Mouse (Mus musculus) heart, embryonic 16.5 days (tissue): ENCODE measurements around the gene Plxnb3. TPM values are rescaled to one million over a fixed set of nuclear protein-coding genes. Genes with fewer than 3 reads are reported as not detected.
A peak's percentile ranks its signal among the peaks of the same experiment; 100 is the strongest.

ENCODE experiments used
- ATAC-seq: fragments of 200-750 bp; cut with Nextera tagmentation; replicated peaks from 2 replicates; pipeline ENCODE4 v1.8.0; 2017; ENCODE audit warnings: moderate number of reproducible peaks; ENCODE audit not compliant: insufficient read depth, low FRiP score; ENCODE audit errors: extremely low read depth
- H3K27ac ChIP-seq: fragments of 300-500 bp; sonication (generic); 2 replicates; pipeline ENCODE4 v1.5.1; 2014; ENCODE audit warnings: mild to moderate bottlenecking, low read length, control low read depth, moderate library complexity
- H3K27me3 ChIP-seq: fragments of 300-500 bp; sonication (generic); 2 replicates; pipeline ENCODE4 v1.6.1; 2014; ENCODE audit warnings: low read length, mixed read lengths; ENCODE audit not compliant: control insufficient read depth, insufficient read depth
- H3K36me3 ChIP-seq: fragments of 300-500 bp; sonication (generic); 2 replicates; pipeline ENCODE4 v1.6.1; 2014; ENCODE audit not compliant: control insufficient read depth, insufficient read depth
- H3K4me1 ChIP-seq: fragments of 300-500 bp; sonication (generic); 2 replicates; pipeline ENCODE4 v1.6.1; 2014; ENCODE audit warnings: low read length, mixed read lengths; ENCODE audit not compliant: control insufficient read depth, insufficient read depth
- H3K4me2 ChIP-seq: fragments of 300-500 bp; sonication (generic); 2 replicates; pipeline ENCODE4 v1.6.1; 2014; ENCODE audit warnings: low read depth, mild to moderate bottlenecking, control low read depth, low read length
- H3K4me3 ChIP-seq: fragments of 300-500 bp; sonication (generic); 2 replicates; pipeline ENCODE4 v1.5.1; 2014; ENCODE audit warnings: mild to moderate bottlenecking, control low read depth, low read length
- H3K9ac ChIP-seq: fragments of 300-500 bp; sonication (generic); 2 replicates; pipeline ENCODE4 v1.6.1; 2014; ENCODE audit warnings: low read length, control low read depth
- H3K9me3 ChIP-seq: fragments of 300-500 bp; sonication (generic); replicated peaks from 2 replicates; pipeline ENCODE4 v1.6.1; 2016; ENCODE audit warnings: low read length; ENCODE audit not compliant: control insufficient read depth
- WGBS: fragments of 180-500 bp; shearing (Covaris S2); extraction: QIAGEN DNeasy Blood & Tissue Kit; methylation state at CpG from one replicate; pipeline ENCODE4 v1.1.7; 2014; 5-methylcytosine and 5-hydroxymethylcytosine counted together
- polyA plus RNA-seq: library from polyadenylated mRNA; unstranded; fragments of >200 nt; fragmentation: Nextera tagmentation; extraction: Ambion mirVana; gene quantifications from 2 replicates; pipeline ENCODE4 v1.2.1, GENCODE M21; 2015

The Plxnb3 gene
- polyA plus RNA-seq, 1 experiment from 2014 or later: 0.71 TPM

- Histone ChIP-seq H3K36me3 (peaks cover 6% of the 10 kb centered on the region), H3K9ac (peak overlapping the region; percentile 68), H3K4me2 (peak overlapping the region; percentile 66), H3K4me3 (peak overlapping the region; percentile 48), H3K27ac (peak overlapping the region; percentile 92), H3K4me1 (peaks cover 6% of the 10 kb centered on the region; the same call in 1 of the 2 replicates), H3K27me3 (no peaks in the 10 kb centered on the region), H3K9me3 (no peaks in the 10 kb centered on the region)
- ATAC-seq: peak; percentile 62; the same call in 1 of the 2 replicates
- 47% methylated on average over 10 of the region's 10 CpGs for WGBS
These were observed 18.1 kb downstream of the Plxnb3 start for GRCm38 (mm10) chrX:73774802-73775483.

- Histone ChIP-seq H3K4me1 (peaks cover 9% of the 10 kb centered on the region), H3K9me3 (no peaks in the 10 kb centered on the region), H3K36me3 (peaks cover 18% of the 10 kb centered on the region), H3K4me2 (no peak overlapping the region), H3K27me3 (no peaks in the 10 kb centered on the region), H3K27ac (no peak overlapping the region), H3K4me3 (no peak overlapping the region), H3K9ac (no peak overlapping the region)
- 79% methylated on average over 3 of the region's 3 CpGs for WGBS
- ATAC-seq: no peak
These were observed 25.3 kb downstream of the Plxnb3 start for GRCm38 (mm10) chrX:73782227-73782626.

- peak overlapping the region; percentile 95 for H3K27ac ChIP-seq
- no peaks in the 10 kb centered on the region for H3K9me3 ChIP-seq
- peaks cover 13% of the 10 kb centered on the region for H3K4me1 ChIP-seq
- peak overlapping the region; percentile 74 for H3K4me3 ChIP-seq
- ATAC-seq: no peak
- H3K9ac ChIP-seq: peak overlapping the region; percentile 76
- H3K36me3 ChIP-seq: peaks cover 5% of the 10 kb centered on the region
- H3K4me2 ChIP-seq: peak overlapping the region; percentile 78
- no peaks in the 10 kb centered on the region; the same call in 1 of the 2 replicates for H3K27me3 ChIP-seq
These were observed 28.8 kb downstream of the Plxnb3 start for GRCm38 (mm10) chrX:73785666-73786065.

- no peaks in the 10 kb centered on the region; the same call in 1 of the 2 replicates for H3K27me3 ChIP-seq
- peak within 1 kb of the TSS; percentile 79 for H3K9ac ChIP-seq
- peak within 1 kb of the TSS; percentile 95 for H3K27ac ChIP-seq
- peak within 1 kb of the TSS; percentile 78 for H3K4me2 ChIP-seq
- H3K4me1 ChIP-seq: peaks cover 13% of the 10 kb centered on the region
- WGBS: 14% methylated on average over 51 of the region's 52 CpGs
- H3K36me3 ChIP-seq: no peaks in the 10 kb centered on the region; the same call in 1 of the 2 replicates
- no peaks in the 10 kb centered on the region for H3K9me3 ChIP-seq
- H3K4me3 ChIP-seq: peak within 1 kb of the TSS; percentile 74
- peak; percentile 93 for ATAC-seq
These were observed 29.7 kb downstream of the Plxnb3 start, which contains the start of the genes Idh3g and Ssr4 for GRCm38 (mm10) chrX:73786364-73787224. Gene Idh3g, minus strand, starts transcription at chrX:73786897. Gene Ssr4, plus strand, starts transcription at chrX:73787028.

- peak; percentile 2; the same call in 1 of the 2 replicates for ATAC-seq
- no peaks in the 10 kb centered on the region for H3K9me3 ChIP-seq
- WGBS: 16% methylated on average over 22 of the region's 22 CpGs
- H3K4me1 ChIP-seq: peaks cover 13% of the 10 kb centered on the region
- H3K9ac ChIP-seq: peak overlapping the region; percentile 79
- peak overlapping the region; percentile 68 for H3K4me2 ChIP-seq
- peak overlapping the region; percentile 74 for H3K4me3 ChIP-seq
- H3K27me3 ChIP-seq: no peaks in the 10 kb centered on the region; the same call in 1 of the 2 replicates
- H3K36me3 ChIP-seq: no peaks in the 10 kb centered on the region; the same call in 1 of the 2 replicates
- H3K27ac ChIP-seq: peak overlapping the region; percentile 95
These were observed 30.3 kb downstream of the Plxnb3 start for GRCm38 (mm10) chrX:73787225-73787558.

GRCm38 (mm10) chrX:73788501-73788900, 31.6 kb downstream of the Plxnb3 start:
- Histone ChIP-seq H3K27me3 (no peaks in the 10 kb centered on the region; the same call in 1 of the 2 replicates), H3K4me1 (peaks cover 13% of the 10 kb centered on the region), H3K4me2 (peak overlapping the region; percentile 68; the same call in 1 of the 2 replicates), H3K27ac (no peak overlapping the region), H3K36me3 (no peaks in the 10 kb centered on the region; the same call in 1 of the 2 replicates), H3K4me3 (no peak overlapping the region), H3K9me3 (no peaks in the 10 kb centered on the region), H3K9ac (no peak overlapping the region)
- ATAC-seq: no peak
- 100% methylated on average over 1 of the region's 1 CpGs for WGBS

GRCm38 (mm10) chrX:73793039-73793438, 36.1 kb downstream of the Plxnb3 start:
- no peaks in the 10 kb centered on the region; the same call in 1 of the 2 replicates for H3K27me3 ChIP-seq
- no peak overlapping the region for H3K4me3 ChIP-seq
- H3K4me2 ChIP-seq: no peak overlapping the region
- no peaks in the 10 kb centered on the region for H3K9me3 ChIP-seq
- ATAC-seq: no peak
- no peaks in the 10 kb centered on the region; the same call in 1 of the 2 replicates for H3K36me3 ChIP-seq
- no peak overlapping the region for H3K27ac ChIP-seq
- H3K9ac ChIP-seq: no peak overlapping the region
- peaks cover 1% of the 10 kb centered on the region; the same call in 1 of the 2 replicates for H3K4me1 ChIP-seq

- H3K9me3 ChIP-seq: no peaks in the 10 kb centered on the region
- no peak overlapping the region for H3K27ac ChIP-seq
- no peaks in the 10 kb centered on the region for H3K4me1 ChIP-seq
- no peak overlapping the region for H3K4me2 ChIP-seq
- H3K4me3 ChIP-seq: no peak overlapping the region
- no peaks in the 10 kb centered on the region for H3K27me3 ChIP-seq
- WGBS: 33% methylated on average over 1 of the region's 1 CpGs
- H3K9ac ChIP-seq: no peak overlapping the region
- H3K36me3 ChIP-seq: no peaks in the 10 kb centered on the region; the same call in 1 of the 2 replicates
- no peak for ATAC-seq
These were observed 36.6 kb downstream of the Plxnb3 start for GRCm38 (mm10) chrX:73793505-73793904.
